Mouse (Mus musculus): Measurements from ENCODE around the gene Phlda1.

Phlda1 gene

GRCm38 (mm10) chr10:111504606-111505005, 1.5 kb upstream of the Phlda1 start:
- CTCF ChIA-PET: interaction anchor here (0.6 to 0.7 kb wide), 2 partner anchors 493 to 592 kb away, joined by 3 to 6 read pairs; no protein-coding TSS in a partner anchor

- CTCF ChIA-PET: interaction anchor here (0.6 to 0.7 kb wide), 2 partner anchors 475 to 493 kb away, joined by 3 to 9 read pairs; no protein-coding TSS in a partner anchor
Measured at GRCm38 (mm10) chr10:111505406-111505805, 680 bp upstream of the Phlda1 start.

DNA sequence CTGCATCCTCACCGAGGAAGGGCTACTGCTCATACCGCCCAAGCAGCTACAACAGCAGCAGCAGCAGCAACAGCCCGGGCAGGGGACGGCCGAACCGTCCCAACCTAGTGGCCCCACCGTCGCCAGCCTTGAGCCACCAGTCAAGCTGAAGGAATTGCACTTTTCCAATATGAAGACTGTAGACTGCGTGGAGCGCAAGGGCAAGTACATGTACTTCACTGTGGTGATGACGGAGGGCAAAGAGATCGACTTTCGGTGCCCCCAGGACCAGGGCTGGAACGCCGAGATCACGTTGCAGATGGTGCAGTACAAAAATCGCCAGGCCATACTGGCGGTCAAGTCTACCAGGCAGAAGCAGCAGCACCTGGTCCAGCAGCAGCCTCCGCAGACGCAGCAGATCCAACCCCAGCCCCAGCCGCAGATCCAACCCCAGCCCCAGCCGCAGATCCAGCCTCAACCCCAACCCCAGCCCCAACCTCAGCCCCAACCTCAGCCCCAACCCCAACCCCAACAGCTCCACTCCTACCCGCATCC, 907 bp downstream of the Phlda1 start:
- CTCF ChIA-PET: interaction anchor here (0.6 to 0.7 kb wide), 3 partner anchors 97 to 419 kb away, joined by 5 to 9 read pairs (median 7); no protein-coding TSS in a partner anchor

- CTCF ChIA-PET: interaction anchor here (0.6 to 0.7 kb wide), 3 partner anchors 98 to 418 kb away, joined by 5 to 9 read pairs (median 7); no protein-coding TSS in a partner anchor
Measured at GRCm38 (mm10) chr10:111507460-111508211, 1.6 kb downstream of the Phlda1 start.

DNA sequence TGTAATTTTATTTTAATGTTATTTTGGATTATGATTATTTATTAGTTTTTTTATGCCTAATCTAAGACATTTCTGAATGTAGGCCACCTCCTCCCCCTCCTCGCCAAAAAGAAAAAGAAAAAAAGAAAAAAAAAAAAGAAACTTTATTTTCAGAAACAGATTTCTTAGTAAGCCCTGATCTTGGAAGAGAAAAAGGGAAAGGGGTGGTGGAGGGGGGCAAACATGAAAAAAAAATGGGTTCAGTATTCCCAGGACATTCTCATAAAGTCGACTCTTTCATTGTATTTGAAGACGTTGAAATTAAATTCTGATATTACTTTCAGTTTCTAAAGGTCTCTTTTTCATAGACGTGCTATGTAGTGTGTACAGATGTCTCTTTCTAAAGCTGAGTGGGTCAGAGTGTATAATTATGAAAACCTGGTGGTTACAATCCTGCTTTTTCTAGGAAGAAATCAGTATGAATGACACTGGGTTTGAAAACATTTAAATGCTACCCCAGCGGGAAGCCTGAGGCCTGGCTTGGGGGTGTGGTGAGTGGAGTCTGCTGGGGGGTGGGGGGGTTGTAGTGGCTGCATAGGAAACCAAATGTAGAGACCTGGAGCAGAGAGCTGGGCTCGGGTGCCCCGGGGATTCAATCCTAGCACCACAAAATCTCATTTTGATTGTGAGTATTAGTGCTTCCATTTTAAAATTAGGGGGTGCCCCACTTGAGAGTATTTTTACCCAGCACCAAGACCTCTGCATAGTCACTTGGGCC, 2.4 kb downstream of the Phlda1 start:
- CTCF ChIA-PET: no interaction called here

DNA sequence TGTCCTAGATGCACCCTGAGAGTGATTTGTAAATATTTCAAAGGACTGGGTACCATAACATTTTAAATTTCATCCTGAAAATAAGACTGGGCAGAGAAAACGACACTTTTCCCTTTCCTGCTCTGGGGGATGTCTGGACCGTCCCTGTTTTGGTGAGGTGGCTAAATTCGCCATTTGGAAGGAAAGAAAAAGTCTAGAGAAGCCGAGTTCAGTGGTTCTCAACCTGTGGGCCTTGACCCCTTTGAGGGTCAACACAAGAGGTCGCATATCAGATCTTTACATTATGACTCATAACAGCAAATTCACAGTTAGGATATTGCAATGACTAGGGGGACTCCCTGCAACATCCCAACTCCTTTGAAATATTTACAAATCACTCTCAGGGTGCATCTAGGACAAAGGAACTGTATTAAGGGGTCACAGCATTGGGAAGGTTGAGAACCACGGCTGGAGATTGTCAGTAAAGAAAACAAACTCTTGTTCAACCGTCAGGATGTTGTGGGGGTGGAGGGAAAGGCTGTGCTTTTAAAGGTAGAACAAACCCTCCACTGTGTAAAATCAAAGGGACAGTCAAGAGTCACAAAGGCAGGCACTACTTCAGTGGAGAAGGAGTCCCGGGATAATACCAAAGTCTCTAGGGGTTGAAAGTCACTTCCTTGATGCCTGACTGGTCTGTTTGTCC, 3.2 kb downstream of the Phlda1 start:
- CTCF ChIA-PET: no interaction called here

- CTCF ChIA-PET: no interaction called here
Measured at GRCm38 (mm10) chr10:111509981-111510380, 3.9 kb downstream of the Phlda1 start.

- CTCF ChIA-PET: no interaction called here
Measured at GRCm38 (mm10) chr10:111510798-111511197, 4.7 kb downstream of the Phlda1 start.

- CTCF ChIA-PET: no interaction called here
Measured at GRCm38 (mm10) chr10:111512036-111512568, 6.0 kb downstream of the Phlda1 start.

DNA sequence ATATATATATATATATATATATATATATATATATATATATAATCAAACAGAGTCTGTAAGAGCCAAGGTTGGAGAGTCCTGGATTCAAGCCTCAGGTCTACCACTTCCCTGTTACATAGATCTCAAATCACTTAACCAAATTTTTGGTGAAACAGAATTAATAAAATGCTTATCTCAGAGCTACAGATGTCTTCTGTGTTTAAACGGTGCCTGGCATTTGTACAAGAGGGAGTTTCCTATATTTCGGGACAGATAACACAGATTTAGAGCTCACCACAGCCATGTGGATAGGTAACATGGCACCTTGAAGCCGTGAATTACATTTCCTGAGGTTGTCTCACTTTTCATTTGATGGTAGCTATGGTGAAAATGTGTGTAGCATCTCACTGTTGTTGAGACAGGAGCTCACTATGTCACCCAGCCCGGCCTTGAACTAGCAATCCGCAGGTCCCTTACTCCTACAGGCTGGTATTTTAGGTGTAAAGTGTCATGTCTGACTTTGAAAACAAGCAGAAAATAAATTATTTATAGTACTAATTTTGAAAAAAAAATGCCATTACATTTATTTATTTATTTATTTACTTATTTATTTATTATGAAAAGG, 8.3 kb downstream of the Phlda1 start:
- CTCF ChIA-PET: no interaction called here

DNA sequence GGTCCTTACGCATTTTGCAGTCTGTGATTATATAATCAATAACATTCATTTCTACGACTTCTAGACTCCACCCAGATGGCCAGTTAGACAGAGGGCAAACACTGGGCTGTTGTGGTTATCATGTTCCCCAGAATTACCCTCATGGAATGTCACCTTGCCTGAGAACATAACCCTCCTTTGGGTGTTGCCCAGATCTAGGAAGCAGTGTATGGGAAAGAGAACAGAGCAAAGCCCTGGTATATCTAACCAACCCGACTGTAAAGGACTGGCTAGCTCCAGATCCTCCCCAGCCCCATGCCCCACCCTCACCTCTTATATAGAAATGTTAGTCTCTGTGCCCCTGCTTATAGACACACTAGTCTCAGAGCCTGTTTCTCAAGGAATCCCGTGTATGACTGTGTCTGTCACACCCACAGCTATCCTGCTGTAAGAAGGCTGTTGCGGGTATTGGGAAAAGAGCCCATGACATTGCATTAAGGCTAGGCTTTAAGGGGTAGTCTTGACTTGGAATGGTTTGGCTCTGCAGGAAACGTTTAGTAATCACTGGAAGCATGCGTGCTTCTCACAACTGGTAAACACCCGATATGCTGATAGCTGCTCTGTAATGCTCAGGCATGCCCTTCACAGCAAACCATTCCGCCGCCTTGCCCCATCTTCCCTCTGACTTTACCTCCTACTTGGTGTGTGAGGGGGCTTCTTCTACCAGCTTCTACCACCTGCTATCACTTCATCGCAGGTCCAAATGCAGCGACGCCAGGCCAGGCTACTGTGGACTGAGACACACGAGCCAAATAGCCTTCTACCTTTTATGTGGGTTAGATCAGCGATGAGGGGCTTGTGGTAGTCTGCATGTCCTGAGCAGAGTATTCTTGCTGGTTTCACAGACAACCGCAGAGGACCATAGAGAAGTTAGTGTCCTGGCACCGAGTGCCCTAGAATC, 9.3 kb downstream of the Phlda1 start:
- CTCF ChIA-PET: no interaction called here

GRCm38 (mm10) chr10:111516172-111516588, 10.1 kb downstream of the Phlda1 start:
- CTCF ChIA-PET: interaction anchor here (0.7 kb wide), 1 partner anchor 1375 kb away, joined by 12 read pairs; no protein-coding TSS in a partner anchor

DNA sequence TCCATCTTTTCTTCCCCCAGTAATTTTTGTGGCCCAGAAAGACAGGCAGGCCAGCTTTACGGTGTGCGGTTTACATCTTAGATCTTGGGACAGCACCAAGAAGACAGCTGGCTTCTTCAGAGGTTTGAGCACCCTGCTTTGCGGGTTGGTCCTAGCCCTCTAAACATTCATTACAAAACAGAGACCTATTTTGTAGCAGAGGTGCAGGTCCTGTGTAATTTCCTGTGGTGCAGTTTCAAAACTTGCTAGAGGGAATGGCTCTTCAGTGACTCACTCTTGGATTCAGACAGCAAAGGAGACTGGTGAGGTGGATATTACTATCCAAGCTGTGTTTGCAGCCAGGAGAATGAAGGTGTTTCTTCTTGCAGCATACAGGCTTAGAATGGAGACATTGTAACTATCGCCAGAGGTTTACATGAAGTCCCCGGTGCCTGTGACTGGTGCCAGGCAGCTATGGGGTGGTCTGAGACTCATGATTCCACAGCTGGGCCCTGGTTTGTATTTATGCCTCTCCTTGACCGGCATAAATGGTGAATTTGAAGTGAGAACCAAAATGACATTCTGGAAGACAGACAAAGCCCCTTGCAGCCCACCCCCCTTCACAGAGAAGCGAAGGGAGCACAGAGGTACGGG, 10.8 kb downstream of the Phlda1 start:
- CTCF ChIA-PET: interaction anchor here (0.6 kb wide), 1 partner anchor 407 kb away, joined by 4 read pairs; no protein-coding TSS in a partner anchor

- CTCF ChIA-PET: no interaction called here
Measured at GRCm38 (mm10) chr10:111518350-111518749, 12.3 kb downstream of the Phlda1 start.

DNA sequence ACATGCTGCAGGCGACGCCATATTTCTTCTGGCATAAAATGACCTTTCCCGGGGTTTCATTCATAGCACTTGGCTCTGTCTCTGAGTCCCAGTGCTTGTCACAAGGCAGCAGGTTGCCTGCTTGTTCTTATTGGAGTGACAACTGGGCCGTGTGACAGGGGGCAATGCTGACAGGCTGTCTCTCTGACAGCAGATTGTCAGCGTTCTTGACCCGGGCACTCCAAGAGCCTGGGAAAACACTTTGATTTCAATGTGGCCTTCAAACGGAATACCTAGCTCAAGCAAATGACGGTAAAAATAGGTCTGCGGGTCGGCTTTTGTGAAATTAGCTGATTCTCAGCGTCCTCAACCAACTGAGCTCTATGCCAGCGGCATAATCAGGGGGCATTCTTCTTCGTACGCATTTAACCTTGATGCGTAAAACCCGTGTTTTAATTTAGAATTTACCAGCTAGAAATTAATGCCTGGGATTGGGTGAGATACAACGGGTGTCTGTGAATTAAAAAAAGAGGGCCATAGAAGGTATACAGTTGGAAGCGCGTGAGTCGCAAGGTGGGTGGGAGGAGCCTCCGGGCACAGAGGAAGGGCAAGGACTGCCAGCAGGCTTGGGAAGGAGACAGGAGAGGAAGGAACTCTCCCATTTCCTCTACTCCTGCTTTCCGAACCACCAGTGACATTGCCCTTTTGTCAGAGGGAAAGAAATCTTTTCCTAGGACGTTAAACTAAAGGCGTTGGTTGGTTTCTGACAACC, 13.7 kb downstream of the Phlda1 start:
- CTCF ChIA-PET: no interaction called here

DNA sequence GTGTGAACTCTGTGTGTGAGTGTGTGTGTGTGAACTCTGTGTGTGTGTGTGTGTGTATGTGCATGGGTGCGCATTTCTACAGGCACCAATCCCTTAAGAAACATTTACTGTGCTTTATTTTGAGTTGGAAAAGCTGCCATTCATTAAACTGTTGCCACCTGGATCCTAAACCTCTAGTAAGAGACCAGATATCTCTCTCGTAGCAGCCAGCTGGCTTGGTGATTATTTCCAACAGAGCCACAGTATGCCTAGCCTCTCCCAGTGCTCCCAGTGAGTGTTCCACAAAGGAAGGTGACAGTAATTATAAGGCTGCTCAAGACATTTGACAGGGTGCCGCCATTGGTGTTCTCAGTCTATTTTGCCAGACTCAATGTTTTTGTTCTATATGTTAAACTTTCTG, 14.5 kb downstream of the Phlda1 start:
- CTCF ChIA-PET: no interaction called here

- CTCF ChIA-PET: no interaction called here
Measured at GRCm38 (mm10) chr10:111521636-111522035, 15.6 kb downstream of the Phlda1 start.

DNA sequence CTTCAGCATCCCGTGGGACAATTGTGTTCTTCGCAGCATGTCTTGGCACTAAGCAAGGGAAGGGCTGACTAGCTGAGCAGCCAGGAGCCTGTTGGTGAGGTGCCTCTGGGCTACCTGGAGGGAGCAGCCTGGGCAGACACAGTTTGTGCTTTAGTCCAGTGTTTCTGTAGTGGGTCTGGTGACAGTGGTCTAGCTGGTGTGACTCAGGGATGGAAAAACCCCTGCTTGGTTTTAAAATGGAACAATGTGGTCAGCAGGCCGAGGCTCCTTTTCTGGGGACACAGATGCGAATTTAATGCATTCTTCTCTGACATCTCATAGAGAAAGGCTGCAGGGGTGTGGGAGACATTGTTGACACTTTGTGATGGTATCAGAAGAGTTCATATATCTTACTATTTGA, 16.1 kb downstream of the Phlda1 start:
- CTCF ChIA-PET: no interaction called here

- CTCF ChIA-PET: no interaction called here
Measured at GRCm38 (mm10) chr10:111523894-111524293, 17.8 kb downstream of the Phlda1 start.

Data from spleen, embryonic (tissue).